ENCODE assay signal across 17 mouse cellular contexts in genomic region chr1:184291129-184291528, GRCm38 (mm10).
DNase-seq lines count a peak whose midpoint lies in the region; TF ChIP-seq lines count a peak whose summit lies in the region.
"Had no signal": no experiment of that assay in that cellular context is flagged by ENCODE, and none has a peak within 500 bp of the region (broad histone marks: within the 10 kb centered on the region; RNA-seq: fewer than 3 reads in every experiment).

No protein-coding gene starts in this region.

- no peak overlapping the region for H3K27ac ChIP-seq in kidney, adult 2 months (ENCODE audit: insufficient read depth, low read depth, low read length)
- H3K27ac ChIP-seq: embryonic facial prominence, embryonic 13.5 days; forebrain, embryonic 12.5 days; hindbrain, embryonic 10.5 days; hindbrain, embryonic 14.5 days; intestine, embryonic 15.5 days had no signal

- no peak overlapping the region for H3K4me3 ChIP-seq in kidney, adult 2 months (ENCODE audit: insufficient read depth, low read depth, low read length)
- H3K4me3 ChIP-seq in lung, adult 2 months (replicated peaks; ENCODE audit: extremely low read depth, low read depth, low read length): no peak overlapping the region
- H3K4me3 ChIP-seq: embryonic facial prominence, embryonic 13.5 days; forebrain, embryonic 12.5 days; hindbrain, embryonic 10.5 days; intestine, embryonic 15.5 days had no signal

- no peaks in the 10 kb centered on the region for H3K27me3 ChIP-seq in kidney, adult 2 months (replicated peaks; ENCODE audit: control insufficient read depth, insufficient read depth, low read length)
- H3K27me3 ChIP-seq: forebrain, embryonic 12.5 days; intestine, embryonic 15.5 days had no signal

- TF ChIP-seq CTCF in kidney, adult 2 months (conservative IDR thresholded peaks at IDR 0.05; ENCODE audit: insufficient read depth, insufficient read length, low read depth, low read length): no peak
- TF ChIP-seq CTCF in lung, adult 2 months (IDR thresholded peaks at IDR 0.05; ENCODE audit: insufficient read depth, low read length): no peak

- H3K4me1 ChIP-seq in kidney, adult 2 months (ENCODE audit: control insufficient read depth, insufficient read depth, low read length): no peaks in the 10 kb centered on the region
- peaks cover 3% of the 10 kb centered on the region for H3K4me1 ChIP-seq in lung, adult 2 months (ENCODE audit: control insufficient read depth, insufficient read depth, low read length)
- H3K4me1 ChIP-seq: forebrain, embryonic 12.5 days; hindbrain, embryonic 10.5 days had no signal

- no peak for TF ChIP-seq POLR2A in kidney, adult 2 months (IDR thresholded peaks at IDR 0.05; ENCODE audit: low read depth, low read length)
- no peak for TF ChIP-seq POLR2A in lung, adult 2 months (IDR thresholded peaks at IDR 0.05; ENCODE audit: borderline replicate concordance, extremely low read depth, low read depth, low read length)

- no peaks in the 10 kb centered on the region for H3K36me3 ChIP-seq in kidney, adult 2 months (ENCODE audit: control insufficient read depth, insufficient read depth, low read length)
- H3K36me3 ChIP-seq: embryonic facial prominence, embryonic 13.5 days; forebrain, embryonic 12.5 days; hindbrain, embryonic 10.5 days; intestine, embryonic 15.5 days had no signal

- DNase-seq in heart, adult 11 months: peak; percentile 88
- no peak for DNase-seq in heart, adult 9 months (ENCODE audit: low spot score in 2 of 2)
- peak; percentile 33 for DNase-seq in kidney, adult 2 months
- no peak for DNase-seq in kidney, postnatal 10 days
- peak; percentile 28 for DNase-seq in lung, postnatal 25 days (ENCODE audit: low spot score)
- DNase-seq in lung, adult 2 months: no peak
- DNase-seq: adrenal gland, adult 2 months; adrenal gland, postnatal 25 days; cerebellum, adult 18-20 months; cerebellum, adult 9-11 months; cerebellum, postnatal 36 days; heart, postnatal 10 days had no signal

- 86% methylated on average over 7 of the region's 7 CpGs for WGBS in kidney, adult 2 months
- WGBS in lung, adult 2 months: 80% methylated on average over 7 of the region's 7 CpGs

Comparison
In these comparisons a context has a peak if more than half of its experiments do, and no peak if none do; other contexts are left out.
1. DNase-seq: peak in heart, adult 11 months (single experiment), kidney, adult 2 months (single experiment) and lung, postnatal 25 days (single experiment); none in heart, adult 9 months (0 of 2), kidney, postnatal 10 days (single experiment) and lung, adult 2 months (single experiment).